Mouse (Mus musculus) lung, postnatal 0 days (tissue): ENCODE results near the gene Gas8.

Experiments used
- CTCF ChIP-seq: IDR thresholded peaks from 2 replicates; pipeline ENCODE4 v1.5.1; 2016; ENCODE audit warnings: antibody characterized with exemption, mild to moderate bottlenecking
- EP300 ChIP-seq: IDR thresholded peaks from 2 replicates; pipeline ENCODE4 v1.6.1; 2016; ENCODE audit warnings: antibody characterized with exemption, mild to moderate bottlenecking, control low read depth

DNA sequence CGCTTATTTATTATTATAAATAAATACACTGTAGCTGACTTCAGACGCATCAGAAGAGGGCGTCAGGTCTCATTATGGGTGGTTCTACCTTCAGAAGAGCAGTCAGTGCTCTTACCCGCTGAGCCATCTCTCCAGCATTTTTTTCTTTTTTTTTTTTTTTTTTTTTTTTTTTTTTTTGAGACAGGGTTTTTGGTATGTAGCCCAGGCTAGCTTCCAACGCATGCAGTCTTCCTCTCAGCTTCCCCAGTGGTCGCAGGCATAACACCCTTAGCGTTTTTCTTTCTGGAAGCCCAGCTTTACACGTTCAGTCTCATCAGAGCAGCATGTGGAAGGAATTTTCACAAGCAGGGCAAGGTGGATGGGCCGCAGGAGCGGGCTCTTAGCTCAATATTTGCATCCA lies 462 bp upstream of the Gas8 start:
- TF ChIP-seq EP300 (no peak), CTCF (no peak)
